Mouse (Mus musculus) neural tube, embryonic 13.5 days (tissue): ENCODE measurements around the gene Bend3. TPM values are rescaled to one million over a fixed set of nuclear protein-coding genes. Genes with fewer than 3 reads are reported as not detected.
A peak's percentile ranks its signal among the peaks of the same experiment; 100 is the strongest.

Source experiments
- ATAC-seq: fragments of 200-750 bp; cut with Nextera tagmentation; 2 replicates; pipeline ENCODE4 v1.8.0; 2017; ENCODE audit warnings: low read depth, mild to moderate bottlenecking, moderate TSS enrichment, moderate library complexity
- H3K27ac ChIP-seq: fragments of 300-500 bp; sonication (generic); replicated peaks from 2 replicates; pipeline ENCODE4 v1.5.1; 2015; ENCODE audit warnings: moderate library complexity, mild to moderate bottlenecking, inconsistent platforms
- H3K27me3 ChIP-seq: fragments of 300-500 bp; sonication (generic); 2 replicates; pipeline ENCODE4 v1.6.1; 2015; ENCODE audit warnings: mild to moderate bottlenecking, inconsistent platforms
- H3K36me3 ChIP-seq: fragments of 300-500 bp; sonication (generic); 2 replicates; pipeline ENCODE4 v1.6.1; 2015; ENCODE audit warnings: mild to moderate bottlenecking, inconsistent platforms
- H3K4me1 ChIP-seq: fragments of 300-500 bp; sonication (generic); replicated peaks from 2 replicates; pipeline ENCODE4 v1.6.1; 2015; ENCODE audit warnings: inconsistent platforms
- H3K4me2 ChIP-seq: fragments of 300-500 bp; sonication (generic); 2 replicates; pipeline ENCODE4 v1.6.1; 2015; ENCODE audit warnings: inconsistent platforms, mild to moderate bottlenecking, moderate library complexity
- H3K4me3 ChIP-seq: fragments of 300-500 bp; sonication (generic); 2 replicates; pipeline ENCODE4 v1.5.1; 2015; ENCODE audit warnings: mild to moderate bottlenecking, inconsistent platforms
- H3K9ac ChIP-seq: fragments of 300-500 bp; sonication (generic); 2 replicates; pipeline ENCODE4 v1.6.1; 2015; ENCODE audit warnings: moderate library complexity, mild to moderate bottlenecking, inconsistent platforms
- H3K9me3 ChIP-seq: fragments of 300-500 bp; sonication (generic); 2 replicates; pipeline ENCODE4 v1.6.1; 2016; ENCODE audit warnings: inconsistent platforms
- WGBS: fragments of 180-500 bp; shearing (Covaris S2); methylation state at CpG from one replicate; pipeline ENCODE4 v1.1.7; 2015; 5-methylcytosine and 5-hydroxymethylcytosine counted together
- polyA plus RNA-seq: library from polyadenylated mRNA; unstranded; fragments of >200 nt; fragmentation: Nextera tagmentation; extraction: Ambion mirVana; gene quantifications from 2 replicates; pipeline ENCODE4 v1.2.1, GENCODE M21; 2015

The Bend3 gene
- polyA plus RNA-seq, 1 experiment from 2014 or later: 3.0 TPM

GRCm38 (mm10) chr10:43482021-43482420 lies 3.4 kb downstream of the Bend3 start:
- H3K9me3 ChIP-seq: no peaks in the 10 kb centered on the region
- H3K9ac ChIP-seq: no peak overlapping the region
- no peak overlapping the region for H3K27ac ChIP-seq
- H3K36me3 ChIP-seq: no peaks in the 10 kb centered on the region
- ATAC-seq: no peak
- no peaks in the 10 kb centered on the region for H3K27me3 ChIP-seq
- no peak overlapping the region for H3K4me3 ChIP-seq
- no peak overlapping the region for H3K4me2 ChIP-seq
- 77% methylated on average over 5 of the region's 5 CpGs for WGBS
- H3K4me1 ChIP-seq: peaks cover 54% of the 10 kb centered on the region

DNA sequence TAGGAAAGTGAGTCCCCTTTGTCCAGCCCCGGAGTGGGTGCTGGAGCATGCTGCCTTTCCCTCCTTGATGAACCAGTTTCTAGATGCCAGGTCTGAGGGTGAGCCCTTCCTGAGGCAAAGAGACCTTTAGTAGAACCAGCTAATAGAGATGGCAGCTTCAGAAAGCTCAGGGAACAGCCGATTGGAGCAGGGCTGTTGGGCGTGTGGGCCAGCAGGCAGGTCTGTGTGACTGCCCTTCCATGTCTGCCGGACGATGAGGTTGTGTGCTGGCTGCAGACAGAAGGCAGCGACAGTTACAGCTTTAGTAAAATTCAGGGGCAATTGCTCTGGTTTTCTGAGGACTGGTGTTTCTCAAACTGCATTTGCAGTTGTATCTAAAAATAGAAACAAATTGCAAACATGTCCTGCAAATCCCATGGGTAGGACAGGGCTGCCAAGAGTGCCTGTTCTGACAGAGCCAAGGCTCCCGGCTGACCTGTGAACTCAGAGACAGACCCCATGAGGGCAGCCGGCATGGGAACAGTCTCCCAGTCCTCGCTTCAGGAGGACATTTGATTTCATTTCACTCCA lies 4.9 kb downstream of the Bend3 start:
- H3K4me1 ChIP-seq: peaks cover 39% of the 10 kb centered on the region
- H3K27me3 ChIP-seq: no peaks in the 10 kb centered on the region
- no peak for ATAC-seq
- H3K9me3 ChIP-seq: no peaks in the 10 kb centered on the region
- no peak overlapping the region for H3K4me2 ChIP-seq
- H3K9ac ChIP-seq: 0 out of 2 replicates have a peak overlapping the region, but pooled peaks have one; percentile 9
- H3K36me3 ChIP-seq: no peaks in the 10 kb centered on the region
- H3K4me3 ChIP-seq: no peak overlapping the region
- WGBS: 49% methylated on average over 9 of the region's 9 CpGs
- H3K27ac ChIP-seq: no peak overlapping the region

DNA sequence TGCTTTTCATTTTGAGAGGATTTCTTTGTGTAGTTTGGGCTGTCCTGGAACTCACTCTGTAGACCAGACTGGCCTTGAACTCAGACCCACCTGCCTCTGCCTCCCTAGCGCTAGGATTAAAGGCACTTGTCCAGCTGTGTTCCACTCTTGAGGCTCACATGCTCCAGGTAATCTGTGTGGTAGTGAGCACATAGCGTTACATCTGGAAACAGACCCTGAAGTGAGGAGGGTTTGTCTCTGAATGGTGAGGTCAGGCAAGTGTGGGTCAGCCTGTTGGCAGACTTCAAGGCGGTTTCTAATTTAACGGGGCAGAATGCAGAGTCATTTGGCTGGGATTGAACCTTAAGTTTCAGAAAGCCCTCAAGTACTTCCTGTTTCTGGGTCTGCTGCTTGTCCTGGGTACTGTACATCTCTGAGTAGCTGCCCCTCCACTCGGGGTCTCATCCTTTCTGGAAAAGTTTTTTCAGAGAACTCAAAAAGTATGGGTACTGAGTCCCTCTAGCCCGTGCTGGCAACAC lies 7.2 kb downstream of the Bend3 start:
- Histone ChIP-seq H3K4me1 (peaks cover 31% of the 10 kb centered on the region), H3K9ac (no peak overlapping the region), H3K27me3 (no peaks in the 10 kb centered on the region), H3K4me3 (no peak overlapping the region), H3K27ac (no peak overlapping the region), H3K36me3 (no peaks in the 10 kb centered on the region), H3K9me3 (no peaks in the 10 kb centered on the region), H3K4me2 (no peak overlapping the region)
- 87% methylated on average over 6 of the region's 6 CpGs for WGBS
- ATAC-seq: no peak

DNA sequence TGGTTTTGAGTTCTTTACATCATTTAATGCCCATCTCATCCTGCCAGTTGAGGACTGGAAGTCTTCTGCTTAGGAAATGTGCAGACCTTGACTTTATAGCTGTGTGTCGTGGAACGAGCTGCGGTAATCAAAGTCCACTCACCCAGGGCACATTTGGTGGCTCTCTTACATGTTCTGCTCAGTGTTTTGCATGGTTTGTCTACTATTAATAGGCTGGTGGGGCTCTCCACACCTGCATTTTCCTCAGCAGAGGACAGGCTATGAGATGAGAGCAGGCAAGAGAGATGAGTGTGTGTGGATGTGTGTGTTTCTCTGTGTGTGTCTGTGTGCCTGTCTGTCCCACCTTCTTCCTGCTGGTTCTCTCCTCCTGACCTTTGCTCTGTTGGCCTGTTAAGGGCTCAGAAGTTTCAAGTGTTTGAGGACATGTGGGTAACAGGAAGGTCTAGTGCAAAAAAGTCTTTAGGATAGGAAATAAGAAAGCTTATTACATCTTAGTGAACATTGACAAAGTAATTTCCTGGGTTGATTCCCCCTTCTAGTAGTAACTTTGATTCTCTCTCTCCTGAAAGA lies 8.9 kb downstream of the Bend3 start:
- Histone ChIP-seq H3K9ac (no peak overlapping the region), H3K4me2 (no peak overlapping the region), H3K9me3 (no peaks in the 10 kb centered on the region), H3K27ac (no peak overlapping the region), H3K4me3 (no peak overlapping the region), H3K36me3 (no peaks in the 10 kb centered on the region), H3K27me3 (no peaks in the 10 kb centered on the region), H3K4me1 (peaks cover 17% of the 10 kb centered on the region)
- WGBS: 70% methylated on average over 3 of the region's 3 CpGs
- peak; percentile 34; the same call in 1 of the 2 replicates for ATAC-seq

- H3K4me3 ChIP-seq: no peak overlapping the region
- no peak for ATAC-seq
- 82% methylated on average over 4 of the region's 4 CpGs for WGBS
- H3K9me3 ChIP-seq: no peaks in the 10 kb centered on the region
- H3K27me3 ChIP-seq: no peaks in the 10 kb centered on the region
- no peak overlapping the region for H3K27ac ChIP-seq
- H3K9ac ChIP-seq: no peak overlapping the region
- no peak overlapping the region for H3K4me2 ChIP-seq
- H3K4me1 ChIP-seq: peaks cover 9% of the 10 kb centered on the region
- H3K36me3 ChIP-seq: no peaks in the 10 kb centered on the region
These were observed 9.6 kb downstream of the Bend3 start for GRCm38 (mm10) chr10:43488258-43488657.

- peaks cover 4% of the 10 kb centered on the region; the same call in 1 of the 2 replicates for H3K4me1 ChIP-seq
- ATAC-seq: no peak
- H3K9ac ChIP-seq: no peak overlapping the region
- H3K27me3 ChIP-seq: no peaks in the 10 kb centered on the region
- H3K27ac ChIP-seq: no peak overlapping the region
- no peaks in the 10 kb centered on the region for H3K36me3 ChIP-seq
- H3K4me2 ChIP-seq: no peak overlapping the region
- H3K4me3 ChIP-seq: no peak overlapping the region
- no peaks in the 10 kb centered on the region for H3K9me3 ChIP-seq
- 90% methylated on average over 7 of the region's 7 CpGs for WGBS
These were observed 10.5 kb downstream of the Bend3 start for GRCm38 (mm10) chr10:43489139-43489538.

GRCm38 (mm10) chr10:43489550-43489949 lies 10.9 kb downstream of the Bend3 start:
- Histone ChIP-seq H3K27me3 (no peaks in the 10 kb centered on the region), H3K4me3 (no peak overlapping the region), H3K36me3 (peaks cover 3% of the 10 kb centered on the region), H3K27ac (no peak overlapping the region), H3K9ac (no peak overlapping the region), H3K4me1 (peaks cover 4% of the 10 kb centered on the region; the same call in 1 of the 2 replicates), H3K9me3 (no peaks in the 10 kb centered on the region), H3K4me2 (no peak overlapping the region)
- ATAC-seq: no peak
- WGBS: 66% methylated on average over 6 of the region's 6 CpGs

DNA sequence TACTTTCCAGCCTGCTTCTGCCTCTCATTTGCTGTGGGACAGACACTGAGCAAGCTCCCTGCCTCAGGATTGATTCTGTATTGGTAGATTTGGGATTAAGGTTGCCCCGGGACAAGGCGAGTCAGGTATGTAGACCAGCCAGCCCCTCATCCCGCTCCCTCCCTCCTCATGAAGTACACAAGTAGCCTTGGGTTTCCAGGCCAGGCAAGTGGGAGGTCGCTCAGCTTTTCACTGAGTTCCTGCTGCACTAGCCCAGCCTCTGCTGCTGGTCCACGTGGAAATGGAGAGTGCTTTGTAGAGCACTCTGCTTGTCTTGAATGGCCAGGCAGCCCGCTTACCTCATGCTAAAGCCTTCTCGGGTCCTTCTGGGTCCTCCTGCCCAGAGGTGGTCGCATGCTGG lies 11.4 kb downstream of the Bend3 start:
- H3K4me1 ChIP-seq: peaks cover 4% of the 10 kb centered on the region; the same call in 1 of the 2 replicates
- no peak overlapping the region for H3K9ac ChIP-seq
- H3K36me3 ChIP-seq: peaks cover 7% of the 10 kb centered on the region
- H3K27ac ChIP-seq: no peak overlapping the region
- no peaks in the 10 kb centered on the region for H3K27me3 ChIP-seq
- no peak for ATAC-seq
- H3K4me3 ChIP-seq: no peak overlapping the region
- H3K4me2 ChIP-seq: no peak overlapping the region
- H3K9me3 ChIP-seq: no peaks in the 10 kb centered on the region
- 84% methylated on average over 8 of the region's 8 CpGs for WGBS

- no peaks in the 10 kb centered on the region for H3K9me3 ChIP-seq
- peaks cover 16% of the 10 kb centered on the region for H3K36me3 ChIP-seq
- WGBS: 84% methylated on average over 5 of the region's 5 CpGs
- ATAC-seq: no peak
- H3K27me3 ChIP-seq: no peaks in the 10 kb centered on the region
- H3K9ac ChIP-seq: no peak overlapping the region
- H3K4me3 ChIP-seq: no peak overlapping the region
- no peak overlapping the region for H3K27ac ChIP-seq
- H3K4me1 ChIP-seq: peaks cover 4% of the 10 kb centered on the region; the same call in 1 of the 2 replicates
- H3K4me2 ChIP-seq: no peak overlapping the region
These were observed 12.2 kb downstream of the Bend3 start for GRCm38 (mm10) chr10:43490846-43491245.

GRCm38 (mm10) chr10:43502599-43502998 lies 24.0 kb downstream of the Bend3 start:
- no peak overlapping the region for H3K27ac ChIP-seq
- no peak overlapping the region for H3K9ac ChIP-seq
- H3K4me2 ChIP-seq: no peak overlapping the region
- H3K36me3 ChIP-seq: peaks cover 44% of the 10 kb centered on the region
- ATAC-seq: no peak
- H3K4me1 ChIP-seq: no peaks in the 10 kb centered on the region
- H3K4me3 ChIP-seq: no peak overlapping the region
- H3K9me3 ChIP-seq: no peaks in the 10 kb centered on the region
- 88% methylated on average over 4 of the region's 4 CpGs for WGBS
- no peaks in the 10 kb centered on the region for H3K27me3 ChIP-seq

DNA sequence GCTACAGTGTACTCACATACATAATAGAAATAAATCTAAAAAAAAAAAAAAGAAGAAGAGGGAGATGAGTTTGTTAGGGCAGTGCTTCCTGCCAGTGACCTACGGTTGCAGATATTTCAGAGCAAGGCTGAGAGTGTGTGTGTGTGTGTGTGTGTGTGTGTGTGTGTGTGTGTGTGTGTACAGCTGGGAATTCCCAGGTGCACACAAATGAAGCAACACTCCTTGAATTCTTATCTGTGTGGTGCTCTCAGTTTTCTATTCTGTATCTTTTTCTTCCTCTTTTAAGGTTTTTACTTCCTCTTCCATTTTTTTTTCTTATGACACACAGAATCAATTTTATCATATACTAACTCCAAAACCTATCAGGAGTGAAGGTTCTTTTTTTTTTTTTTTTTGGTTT lies 25.7 kb downstream of the Bend3 start:
- WGBS: 75% methylated on average over 1 of the region's 1 CpGs
- no peaks in the 10 kb centered on the region for H3K4me1 ChIP-seq
- ATAC-seq: no peak
- no peaks in the 10 kb centered on the region for H3K9me3 ChIP-seq
- H3K9ac ChIP-seq: no peak overlapping the region
- no peaks in the 10 kb centered on the region for H3K27me3 ChIP-seq
- no peak overlapping the region for H3K4me3 ChIP-seq
- H3K36me3 ChIP-seq: peaks cover 34% of the 10 kb centered on the region
- H3K27ac ChIP-seq: no peak overlapping the region
- no peak overlapping the region for H3K4me2 ChIP-seq

DNA sequence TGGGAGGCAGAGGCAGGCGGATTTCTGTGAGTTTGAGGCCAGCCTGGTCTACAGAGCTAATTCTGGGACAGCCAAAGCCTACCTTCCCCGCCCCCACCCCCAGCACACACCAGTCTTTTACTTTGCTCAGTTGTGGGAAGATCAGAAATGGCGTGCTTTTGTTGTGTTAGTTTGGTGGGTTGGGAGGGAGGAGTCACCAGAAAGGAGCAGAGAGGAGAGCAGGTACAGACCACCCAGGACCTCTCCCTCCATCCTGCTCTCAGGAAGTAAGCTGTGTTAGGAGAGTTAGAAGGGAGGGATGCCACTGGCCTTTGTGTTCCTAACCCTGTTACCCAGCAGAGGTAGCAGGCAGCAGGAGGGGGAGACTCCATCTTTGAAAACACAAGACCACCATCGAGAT lies 28.4 kb downstream of the Bend3 start:
- no peaks in the 10 kb centered on the region for H3K27me3 ChIP-seq
- 76% methylated on average over 4 of the region's 4 CpGs for WGBS
- no peaks in the 10 kb centered on the region for H3K9me3 ChIP-seq
- peaks cover 38% of the 10 kb centered on the region for H3K36me3 ChIP-seq
- H3K4me3 ChIP-seq: no peak overlapping the region
- H3K9ac ChIP-seq: no peak overlapping the region
- no peaks in the 10 kb centered on the region for H3K4me1 ChIP-seq
- H3K4me2 ChIP-seq: no peak overlapping the region
- ATAC-seq: no peak
- H3K27ac ChIP-seq: no peak overlapping the region

DNA sequence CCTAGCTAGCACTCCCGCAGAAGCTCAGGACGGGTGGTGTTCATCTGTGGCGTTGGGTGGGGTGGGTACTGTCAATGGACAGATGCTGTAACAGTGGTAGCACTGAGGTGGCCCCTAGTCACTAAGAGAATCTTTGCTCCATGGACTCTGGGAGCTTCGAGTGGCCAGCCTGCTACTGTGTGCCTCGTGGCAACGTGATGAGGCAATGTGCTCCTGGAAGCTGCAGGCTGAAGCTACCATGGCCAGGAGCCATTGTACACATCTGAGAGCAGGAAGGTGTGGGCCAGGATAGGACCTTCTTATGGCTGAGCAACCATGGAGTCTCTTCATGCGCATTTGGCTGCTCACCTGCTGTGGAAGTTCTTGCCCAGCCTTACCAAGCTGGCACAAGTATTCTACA lies 30.6 kb downstream of the Bend3 start:
- Histone ChIP-seq H3K4me1 (no peaks in the 10 kb centered on the region), H3K4me2 (no peak overlapping the region), H3K27me3 (no peaks in the 10 kb centered on the region), H3K36me3 (peaks cover 55% of the 10 kb centered on the region), H3K4me3 (no peak overlapping the region), H3K9me3 (no peaks in the 10 kb centered on the region), H3K27ac (no peak overlapping the region), H3K9ac (no peak overlapping the region)
- WGBS: 92% methylated on average over 7 of the region's 7 CpGs
- no peak for ATAC-seq
